Mouse (Mus musculus): Measurements from ENCODE around the gene Adamtsl3. TPM values are rescaled to one million over a fixed set of nuclear protein-coding genes. Genes with fewer than 3 reads are reported as not detected.

The Adamtsl3 gene
- polyA plus RNA-seq, 1 experiment = 0.20 TPM

- WGBS = 74% methylated on average over 3 of the region's 3 CpGs
- no peak for TF ChIP-seq POLR2A (IDR thresholded peaks at IDR 0.05; ENCODE audit: borderline replicate concordance, control insufficient read depth, low read depth, low read length)
- no peak for TF ChIP-seq CTCF (IDR thresholded peaks at IDR 0.05; ENCODE audit: control insufficient read depth, insufficient read depth, low read length)
- Histone ChIP-seq H3K4me1 (ENCODE audit: control insufficient read depth, insufficient read depth, low read length) (no peaks in the 10 kb centered on the region), H3K4me3 (replicated peaks; ENCODE audit: control insufficient read depth, low read depth, low read length) (no peak overlapping the region), H3K27ac (ENCODE audit: control insufficient read depth, insufficient read depth, low read depth, low read length, poor library complexity) (no peak overlapping the region)
Measured at GRCm38 (mm10) chr7:82383536-82383848, 48.0 kb downstream of the Adamtsl3 start.

GRCm38 (mm10) chr7:82387121-82387520 lies 51.6 kb downstream of the Adamtsl3 start:
- Histone ChIP-seq H3K27ac (ENCODE audit: control insufficient read depth, insufficient read depth, low read depth, low read length, poor library complexity) (no peak overlapping the region), H3K4me1 (ENCODE audit: control insufficient read depth, insufficient read depth, low read length) (no peaks in the 10 kb centered on the region), H3K4me3 (replicated peaks; ENCODE audit: control insufficient read depth, low read depth, low read length) (no peak overlapping the region)
- TF ChIP-seq CTCF (IDR thresholded peaks at IDR 0.05; ENCODE audit: control insufficient read depth, insufficient read depth, low read length) = no peak
- TF ChIP-seq POLR2A (IDR thresholded peaks at IDR 0.05; ENCODE audit: borderline replicate concordance, control insufficient read depth, low read depth, low read length) = no peak
- 81% methylated on average over 3 of the region's 3 CpGs for WGBS

- Histone ChIP-seq H3K4me3 (replicated peaks; ENCODE audit: control insufficient read depth, low read depth, low read length) (no peak overlapping the region), H3K27ac (ENCODE audit: control insufficient read depth, insufficient read depth, low read depth, low read length, poor library complexity) (no peak overlapping the region), H3K4me1 (ENCODE audit: control insufficient read depth, insufficient read depth, low read length) (no peaks in the 10 kb centered on the region)
- WGBS = 63% methylated on average over 6 of the region's 6 CpGs
- no peak for TF ChIP-seq CTCF (IDR thresholded peaks at IDR 0.05; ENCODE audit: control insufficient read depth, insufficient read depth, low read length)
- TF ChIP-seq POLR2A (IDR thresholded peaks at IDR 0.05; ENCODE audit: borderline replicate concordance, control insufficient read depth, low read depth, low read length) = no peak
Measured at GRCm38 (mm10) chr7:82394435-82395186, 59.1 kb downstream of the Adamtsl3 start.

GRCm38 (mm10) chr7:82395239-82395638 lies 59.7 kb downstream of the Adamtsl3 start:
- 87% methylated on average over 12 of the region's 12 CpGs for WGBS
- H3K27ac ChIP-seq (ENCODE audit: control insufficient read depth, insufficient read depth, low read depth, low read length, poor library complexity) = no peak overlapping the region
- H3K4me1 ChIP-seq (ENCODE audit: control insufficient read depth, insufficient read depth, low read length) = no peaks in the 10 kb centered on the region
- H3K4me3 ChIP-seq (replicated peaks; ENCODE audit: control insufficient read depth, low read depth, low read length) = no peak overlapping the region
- TF ChIP-seq CTCF (IDR thresholded peaks at IDR 0.05; ENCODE audit: control insufficient read depth, insufficient read depth, low read length) = no peak
- TF ChIP-seq POLR2A (IDR thresholded peaks at IDR 0.05; ENCODE audit: borderline replicate concordance, control insufficient read depth, low read depth, low read length) = no peak

- Histone ChIP-seq H3K4me3 (replicated peaks; ENCODE audit: control insufficient read depth, low read depth, low read length) (no peak overlapping the region), H3K4me1 (ENCODE audit: control insufficient read depth, insufficient read depth, low read length) (no peaks in the 10 kb centered on the region), H3K27ac (ENCODE audit: control insufficient read depth, insufficient read depth, low read depth, low read length, poor library complexity) (no peak overlapping the region)
- 78% methylated on average over 6 of the region's 6 CpGs for WGBS
- no peak for TF ChIP-seq POLR2A (IDR thresholded peaks at IDR 0.05; ENCODE audit: borderline replicate concordance, control insufficient read depth, low read depth, low read length)
- TF ChIP-seq CTCF (IDR thresholded peaks at IDR 0.05; ENCODE audit: control insufficient read depth, insufficient read depth, low read length) = no peak
Measured at GRCm38 (mm10) chr7:82395751-82396512, 60.4 kb downstream of the Adamtsl3 start.

GRCm38 (mm10) chr7:82396869-82397268 lies 61.4 kb downstream of the Adamtsl3 start:
- Histone ChIP-seq H3K4me3 (replicated peaks; ENCODE audit: control insufficient read depth, low read depth, low read length) (no peak overlapping the region), H3K27ac (ENCODE audit: control insufficient read depth, insufficient read depth, low read depth, low read length, poor library complexity) (no peak overlapping the region), H3K4me1 (ENCODE audit: control insufficient read depth, insufficient read depth, low read length) (no peaks in the 10 kb centered on the region)
- no peak for TF ChIP-seq POLR2A (IDR thresholded peaks at IDR 0.05; ENCODE audit: borderline replicate concordance, control insufficient read depth, low read depth, low read length)
- TF ChIP-seq CTCF (IDR thresholded peaks at IDR 0.05; ENCODE audit: control insufficient read depth, insufficient read depth, low read length) = no peak
- WGBS = 54% methylated on average over 3 of the region's 5 CpGs

GRCm38 (mm10) chr7:82397632-82398031 lies 62.1 kb downstream of the Adamtsl3 start:
- H3K4me1 ChIP-seq (ENCODE audit: control insufficient read depth, insufficient read depth, low read length) = no peaks in the 10 kb centered on the region
- 79% methylated on average over 8 of the region's 8 CpGs for WGBS
- H3K27ac ChIP-seq (ENCODE audit: control insufficient read depth, insufficient read depth, low read depth, low read length, poor library complexity) = no peak overlapping the region
- H3K4me3 ChIP-seq (replicated peaks; ENCODE audit: control insufficient read depth, low read depth, low read length) = no peak overlapping the region
- TF ChIP-seq CTCF (IDR thresholded peaks at IDR 0.05; ENCODE audit: control insufficient read depth, insufficient read depth, low read length) = no peak
- TF ChIP-seq POLR2A (IDR thresholded peaks at IDR 0.05; ENCODE audit: borderline replicate concordance, control insufficient read depth, low read depth, low read length) = no peak

- no peak for TF ChIP-seq CTCF (IDR thresholded peaks at IDR 0.05; ENCODE audit: control insufficient read depth, insufficient read depth, low read length)
- TF ChIP-seq POLR2A (IDR thresholded peaks at IDR 0.05; ENCODE audit: borderline replicate concordance, control insufficient read depth, low read depth, low read length) = no peak
- Histone ChIP-seq H3K4me1 (ENCODE audit: control insufficient read depth, insufficient read depth, low read length) (no peaks in the 10 kb centered on the region), H3K4me3 (replicated peaks; ENCODE audit: control insufficient read depth, low read depth, low read length) (no peak overlapping the region), H3K27ac (ENCODE audit: control insufficient read depth, insufficient read depth, low read depth, low read length, poor library complexity) (no peak overlapping the region)
- 74% methylated on average over 9 of the region's 9 CpGs for WGBS
Measured at GRCm38 (mm10) chr7:82405466-82406045, 70.1 kb downstream of the Adamtsl3 start.

Measured in bone marrow, adult 2 months (tissue).